Mouse (Mus musculus): Measurements from ENCODE around the gene Tbc1d22a. TPM values are rescaled to one million over a fixed set of nuclear protein-coding genes. Genes with fewer than 3 reads are reported as not detected.

The Tbc1d22a gene
- total and polyA plus RNA-seq, 2 experiments from 2014 or later: 9.7 to 31.4 TPM

GRCm38 (mm10) chr15:86333176-86333575 lies 118.9 kb downstream of the Tbc1d22a start:
- Histone ChIP-seq H3K36me3 (replicated peaks; ENCODE audit: control insufficient read depth, insufficient read depth, low read length) (no peaks in the 10 kb centered on the region; the same call in 1 of the 2 replicates), H3K27me3 (ENCODE audit: control insufficient read depth, insufficient read depth, low read length) (no peaks in the 10 kb centered on the region), H3K4me2 (ENCODE audit: low read depth, low read length) (no peak overlapping the region), H3K4me3 (ENCODE audit: low read depth, low read length) (no peak overlapping the region), H3K9ac (replicated peaks; ENCODE audit: low read depth, low read length) (no peak overlapping the region), H3K4me1 (ENCODE audit: control insufficient read depth, insufficient read depth) (no peaks in the 10 kb centered on the region), H3K27ac (ENCODE audit: low read depth) (no peak overlapping the region), H3K9me3 (replicated peaks; ENCODE audit: control insufficient read depth, low read length) (no peaks in the 10 kb centered on the region)
- 91% methylated on average over 4 of the region's 4 CpGs for WGBS
- no peak for ATAC-seq (ENCODE audit: insufficient read depth, low read depth)
- DNase-seq (ENCODE audit: low spot score): no peak
- no peak for TF ChIP-seq CTCF (IDR thresholded peaks at IDR 0.05; ENCODE audit: low read depth)

DNA sequence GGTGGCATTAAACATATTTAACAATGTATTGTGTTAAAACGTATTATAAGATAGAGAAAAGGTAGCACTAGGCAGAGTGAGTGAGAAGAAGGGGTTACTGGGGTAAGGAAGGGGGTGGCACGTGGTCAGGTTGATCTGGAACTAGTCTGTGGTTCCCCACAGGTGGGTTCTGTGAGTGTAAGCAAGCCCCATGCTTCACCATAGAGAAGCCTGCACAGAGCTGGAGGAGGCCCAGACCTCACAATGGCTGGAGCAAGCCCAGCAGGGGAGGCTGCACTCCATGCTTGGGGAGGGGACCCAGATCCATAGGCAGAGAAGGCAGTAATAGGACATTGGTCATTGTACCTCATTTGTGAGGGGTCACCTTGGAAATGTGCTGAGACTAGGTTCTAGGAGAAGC lies 119.3 kb downstream of the Tbc1d22a start:
- no peak for DNase-seq (ENCODE audit: low spot score)
- WGBS: 79% methylated on average over 2 of the region's 2 CpGs
- TF ChIP-seq CTCF (IDR thresholded peaks at IDR 0.05; ENCODE audit: low read depth) (no peak), EP300 (IDR thresholded peaks at IDR 0.05; ENCODE audit: low read depth) (no peak)
- Histone ChIP-seq H3K4me2 (ENCODE audit: low read depth, low read length) (no peak overlapping the region), H3K36me3 (replicated peaks; ENCODE audit: control insufficient read depth, insufficient read depth, low read length) (no peaks in the 10 kb centered on the region; the same call in 1 of the 2 replicates), H3K9me3 (replicated peaks; ENCODE audit: control insufficient read depth, low read length) (no peaks in the 10 kb centered on the region), H3K9ac (replicated peaks; ENCODE audit: low read depth, low read length) (no peak overlapping the region), H3K27ac (ENCODE audit: low read depth) (no peak overlapping the region), H3K4me1 (ENCODE audit: control insufficient read depth, insufficient read depth) (no peaks in the 10 kb centered on the region), H3K27me3 (ENCODE audit: control insufficient read depth, insufficient read depth, low read length) (no peaks in the 10 kb centered on the region), H3K4me3 (ENCODE audit: low read depth, low read length) (no peak overlapping the region)
- no peak for ATAC-seq (ENCODE audit: insufficient read depth, low read depth)

DNA sequence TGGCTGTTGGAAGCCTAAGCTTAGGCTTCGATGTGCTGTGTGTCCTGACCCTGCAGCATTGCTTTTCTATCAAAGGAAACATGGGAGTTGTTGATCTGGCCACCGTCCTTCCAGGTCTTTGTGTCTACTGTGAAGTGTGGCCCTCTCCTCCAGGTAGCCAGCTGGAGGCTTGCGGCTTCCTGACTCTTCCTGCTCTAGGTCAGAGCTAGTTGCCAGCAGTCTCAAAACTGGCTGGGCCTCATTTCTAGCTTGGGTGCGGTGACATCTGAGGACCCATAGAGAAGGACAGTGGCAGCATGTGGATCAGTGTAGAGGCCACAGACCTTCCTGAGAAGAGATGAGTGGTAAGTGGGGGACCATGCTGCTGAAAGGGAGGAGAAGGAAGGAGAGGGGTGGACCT lies 120.0 kb downstream of the Tbc1d22a start:
- no peak overlapping the region for H3K9ac ChIP-seq (replicated peaks; ENCODE audit: low read depth, low read length)
- DNase-seq (ENCODE audit: low spot score) (no peak), ATAC-seq (ENCODE audit: insufficient read depth, low read depth) (no peak)
- no peaks in the 10 kb centered on the region; the same call in 1 of the 2 replicates for H3K36me3 ChIP-seq (replicated peaks; ENCODE audit: control insufficient read depth, insufficient read depth, low read length)
- no peak overlapping the region for H3K4me2 ChIP-seq (ENCODE audit: low read depth, low read length)
- no peaks in the 10 kb centered on the region for H3K9me3 ChIP-seq (replicated peaks; ENCODE audit: control insufficient read depth, low read length)
- no peak overlapping the region; the same call in 1 of the 2 replicates for H3K27ac ChIP-seq (ENCODE audit: low read depth)
- TF ChIP-seq EP300 (IDR thresholded peaks at IDR 0.05; ENCODE audit: low read depth) (no peak), CTCF (IDR thresholded peaks at IDR 0.05; ENCODE audit: low read depth) (no peak)
- H3K4me1 ChIP-seq (ENCODE audit: control insufficient read depth, insufficient read depth): no peaks in the 10 kb centered on the region
- 81% methylated on average over 4 of the region's 4 CpGs for WGBS
- H3K4me3 ChIP-seq (ENCODE audit: low read depth, low read length): no peak overlapping the region
- H3K27me3 ChIP-seq (ENCODE audit: control insufficient read depth, insufficient read depth, low read length): no peaks in the 10 kb centered on the region

- Histone ChIP-seq H3K4me3 (ENCODE audit: low read depth, low read length) (no peak overlapping the region), H3K27ac (ENCODE audit: low read depth) (no peak overlapping the region; the same call in 1 of the 2 replicates), H3K9ac (replicated peaks; ENCODE audit: low read depth, low read length) (no peak overlapping the region), H3K36me3 (replicated peaks; ENCODE audit: control insufficient read depth, insufficient read depth, low read length) (no peaks in the 10 kb centered on the region; the same call in 1 of the 2 replicates), H3K4me1 (ENCODE audit: control insufficient read depth, insufficient read depth) (no peaks in the 10 kb centered on the region), H3K27me3 (ENCODE audit: control insufficient read depth, insufficient read depth, low read length) (no peaks in the 10 kb centered on the region), H3K4me2 (ENCODE audit: low read depth, low read length) (no peak overlapping the region), H3K9me3 (replicated peaks; ENCODE audit: control insufficient read depth, low read length) (no peaks in the 10 kb centered on the region)
- WGBS: 92% methylated on average over 9 of the region's 9 CpGs
- ATAC-seq (ENCODE audit: insufficient read depth, low read depth) (no peak), DNase-seq (ENCODE audit: low spot score) (no peak)
- TF ChIP-seq CTCF (IDR thresholded peaks at IDR 0.05; ENCODE audit: low read depth) (no peak), EP300 (IDR thresholded peaks at IDR 0.05; ENCODE audit: low read depth) (no peak)
Measured at GRCm38 (mm10) chr15:86334745-86335144, 120.5 kb downstream of the Tbc1d22a start.

DNA sequence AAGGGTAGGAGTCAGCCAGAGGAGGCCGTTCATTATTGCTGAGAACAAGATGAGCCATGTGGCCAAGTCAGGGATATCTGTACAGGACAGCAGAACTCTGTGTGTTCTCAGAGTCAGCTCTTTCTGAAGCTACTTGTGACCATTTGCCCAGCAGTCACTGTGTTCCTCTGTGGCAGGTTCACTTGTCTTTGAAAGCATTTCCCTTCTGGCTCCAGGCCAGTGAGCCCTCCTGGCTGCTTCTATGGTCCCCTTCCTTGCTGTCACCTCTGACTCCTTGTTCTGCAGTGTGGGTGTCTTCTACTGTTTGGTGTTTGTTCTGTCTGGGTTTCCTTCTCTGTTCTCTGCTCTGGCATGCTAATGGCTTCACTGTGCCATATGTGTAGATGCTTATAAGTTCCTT lies 121.5 kb downstream of the Tbc1d22a start:
- H3K4me3 ChIP-seq (ENCODE audit: low read depth, low read length): no peak overlapping the region
- no peaks in the 10 kb centered on the region for H3K9me3 ChIP-seq (replicated peaks; ENCODE audit: control insufficient read depth, low read length)
- H3K4me1 ChIP-seq (ENCODE audit: control insufficient read depth, insufficient read depth): no peaks in the 10 kb centered on the region
- H3K27me3 ChIP-seq (ENCODE audit: control insufficient read depth, insufficient read depth, low read length): no peaks in the 10 kb centered on the region
- no peak overlapping the region for H3K9ac ChIP-seq (replicated peaks; ENCODE audit: low read depth, low read length)
- TF ChIP-seq CTCF (IDR thresholded peaks at IDR 0.05; ENCODE audit: low read depth): no peak
- TF ChIP-seq EP300 (IDR thresholded peaks at IDR 0.05; ENCODE audit: low read depth): no peak
- H3K36me3 ChIP-seq (replicated peaks; ENCODE audit: control insufficient read depth, insufficient read depth, low read length): no peaks in the 10 kb centered on the region; the same call in 1 of the 2 replicates
- DNase-seq (ENCODE audit: low spot score) (no peak), ATAC-seq (ENCODE audit: insufficient read depth, low read depth) (no peak)
- 61% methylated on average over 1 of the region's 1 CpGs for WGBS
- no peak overlapping the region for H3K4me2 ChIP-seq (ENCODE audit: low read depth, low read length)
- H3K27ac ChIP-seq (ENCODE audit: low read depth): no peak overlapping the region

DNA sequence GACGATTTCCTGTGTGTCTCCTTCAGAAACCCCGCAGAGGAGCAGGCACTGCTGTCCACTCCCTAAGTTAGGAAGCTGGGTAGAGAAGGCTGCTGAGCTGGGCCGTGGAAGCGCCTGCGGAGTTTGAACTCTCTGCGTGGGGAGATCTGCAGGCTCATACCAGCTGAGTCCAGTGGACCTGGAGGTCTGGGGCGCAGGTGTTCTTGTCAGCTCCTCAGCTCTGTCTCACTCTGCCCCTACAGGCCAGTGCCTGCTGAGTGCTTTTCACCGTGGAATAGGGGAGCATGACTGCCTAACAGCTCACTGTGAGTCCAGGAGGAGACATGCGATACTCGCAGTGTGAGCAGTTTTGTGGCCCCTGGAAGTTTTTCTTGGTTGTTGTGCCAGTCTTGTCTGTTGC lies 123.5 kb downstream of the Tbc1d22a start:
- no peaks in the 10 kb centered on the region for H3K4me1 ChIP-seq (ENCODE audit: control insufficient read depth, insufficient read depth)
- H3K4me3 ChIP-seq (ENCODE audit: low read depth, low read length): no peak overlapping the region
- no peak overlapping the region for H3K9ac ChIP-seq (replicated peaks; ENCODE audit: low read depth, low read length)
- no peaks in the 10 kb centered on the region; the same call in 1 of the 2 replicates for H3K36me3 ChIP-seq (replicated peaks; ENCODE audit: control insufficient read depth, insufficient read depth, low read length)
- H3K9me3 ChIP-seq (replicated peaks; ENCODE audit: control insufficient read depth, low read length): no peaks in the 10 kb centered on the region
- ATAC-seq (ENCODE audit: insufficient read depth, low read depth) (no peak), DNase-seq (ENCODE audit: low spot score) (no peak)
- H3K27me3 ChIP-seq (ENCODE audit: control insufficient read depth, insufficient read depth, low read length): no peaks in the 10 kb centered on the region
- no peak overlapping the region for H3K4me2 ChIP-seq (ENCODE audit: low read depth, low read length)
- H3K27ac ChIP-seq (ENCODE audit: low read depth): no peak overlapping the region
- no peak for TF ChIP-seq CTCF (IDR thresholded peaks at IDR 0.05; ENCODE audit: low read depth)
- TF ChIP-seq EP300 (IDR thresholded peaks at IDR 0.05; ENCODE audit: low read depth): no peak
- 72% methylated on average over 10 of the region's 10 CpGs for WGBS

All from heart, postnatal 0 days (tissue).